Mouse (Mus musculus) common myeloid progenitor, adult 5-6 weeks (primary cell): Measurements from ENCODE around the gene Tmed3. TPM values are rescaled to one million over a fixed set of nuclear protein-coding genes. Genes with fewer than 3 reads are reported as not detected.

Experiments used
- total RNA-seq: library from RNA; stranded (forward); fragments of 200-1000, 187-1606 nt; gene quantifications from 2 replicates; pipeline ENCODE4 v1.2.3, GENCODE M21; 2017

The Tmed3 gene
- total RNA-seq, 1 experiment from 2014 or later, result 98.8 TPM

Other genes starting within 250 kb of the Tmed3 start
- not detected in 2 replicates for gene Minar1, start 81.9 kb downstream of the Tmed3 start, total RNA-seq
- gene Ankrd34c, start 33.4 kb upstream of the Tmed3 start, total RNA-seq, result not detected in 2 replicates
- not detected in 2 replicates for gene Rasgrf1, start 204.8 kb upstream of the Tmed3 start, total RNA-seq